In the genomic region with DNA sequence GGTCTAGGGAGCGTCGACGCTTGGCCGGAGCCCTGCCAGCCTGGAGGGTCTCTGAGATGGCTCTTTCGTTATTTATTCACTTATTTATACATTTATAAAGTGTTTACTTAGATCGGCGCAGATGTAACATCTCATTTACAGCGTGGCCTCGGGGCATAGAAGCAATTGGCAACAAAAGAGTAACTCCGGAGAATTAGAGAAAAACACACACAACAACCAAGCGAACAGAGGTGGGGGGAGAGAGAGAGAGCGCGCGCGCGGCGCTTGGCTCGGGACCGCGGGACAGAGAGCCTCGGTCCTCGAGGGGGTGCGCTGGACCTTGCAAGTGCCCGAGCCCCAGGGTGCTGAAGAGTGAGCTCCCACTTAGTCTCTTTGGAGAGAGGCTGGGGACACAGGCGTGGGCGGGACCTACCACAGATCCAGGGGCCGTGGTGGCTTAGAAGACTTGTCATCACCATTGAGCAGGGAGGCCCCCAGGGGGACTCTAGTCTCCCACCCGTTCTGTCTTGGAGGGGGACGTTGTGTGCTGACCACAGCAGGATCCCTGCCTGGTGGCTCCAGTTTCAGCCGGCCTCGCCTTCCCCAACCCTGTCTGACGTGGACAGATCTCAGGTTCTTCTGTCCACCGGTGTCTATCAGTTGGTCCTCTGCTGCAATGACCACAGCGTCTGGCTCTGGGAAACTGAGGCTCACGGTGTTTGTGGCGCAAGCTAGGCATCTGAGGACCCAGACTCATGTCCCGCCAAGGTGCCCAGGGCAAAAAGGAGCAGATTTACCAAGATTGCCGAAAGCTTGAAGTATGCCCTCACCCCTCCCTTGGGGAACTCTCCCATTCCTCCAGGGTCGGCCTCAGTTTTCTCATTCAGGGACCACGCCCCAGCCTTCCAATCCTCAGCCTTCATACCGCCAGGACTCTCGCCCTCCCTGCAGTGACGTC, we compare ENCODE assay signal across 11 mouse cellular contexts. TPM values are rescaled to one million over a fixed set of nuclear protein-coding genes. Genes with fewer than 3 reads are reported as not detected.
DNase-seq lines count a peak whose midpoint lies in the region; ATAC-seq and TF ChIP-seq lines count a peak whose summit lies in the region.
"Had no signal": no experiment of that assay in that cellular context is flagged by ENCODE, and none has a peak within 500 bp of the region (broad histone marks: within the 10 kb centered on the region; RNA-seq: fewer than 3 reads in every experiment).

No protein-coding gene starts in this region.

- WGBS in heart, embryonic 11.5 days (ENCODE audit: insufficient replicate concordance), result 2% methylated on average over 43 of the region's 43 CpGs
- WGBS in forebrain, postnatal 0 days, result 2% methylated on average over 43 of the region's 43 CpGs
- WGBS in midbrain, embryonic 13.5 days, result 1% methylated on average over 43 of the region's 43 CpGs

- ATAC-seq in heart, embryonic 11.5 days (replicated peaks; ENCODE audit: insufficient number of reproducible peaks, low FRiP score, low TSS enrichment), result 0 out of 2 replicates have a peak, but pooled peaks have one; percentile 27
- ATAC-seq in forebrain, postnatal 0 days, result peak; percentile 42; the same call in 1 of the 2 replicates
- ATAC-seq in midbrain, embryonic 13.5 days, result peak; percentile 32

- H3K4me2 ChIP-seq in heart, embryonic 11.5 days, result no peak overlapping the region
- peak overlapping the region; percentile 23; the same call in 1 of the 2 replicates for H3K4me2 ChIP-seq in forebrain, postnatal 0 days (ENCODE audit: low read depth)
- H3K4me2 ChIP-seq in midbrain, embryonic 13.5 days (replicated peaks), result peak overlapping the region; percentile 43
- H3K4me2 ChIP-seq: liver, embryonic 13.5 days had no signal

- H3K9ac ChIP-seq in heart, embryonic 11.5 days (ENCODE audit: low read depth, low read length), result no peak overlapping the region
- no peak overlapping the region for H3K9ac ChIP-seq in forebrain, postnatal 0 days
- peak overlapping the region; percentile 4; the same call in 1 of the 2 replicates for H3K9ac ChIP-seq in midbrain, embryonic 13.5 days (replicated peaks)
- H3K9ac ChIP-seq: liver, embryonic 13.5 days had no signal

- H3K27me3 ChIP-seq in heart, embryonic 11.5 days (ENCODE audit: control insufficient read depth, insufficient read depth, low read length), result peaks cover 90% of the 10 kb centered on the region
- peaks cover 73% of the 10 kb centered on the region for H3K27me3 ChIP-seq in forebrain, postnatal 0 days (ENCODE audit: insufficient read depth, low read length)
- peaks cover 86% of the 10 kb centered on the region for H3K27me3 ChIP-seq in midbrain, embryonic 13.5 days

- DNase-seq in heart, postnatal 14 days, result no peak
- DNase-seq in cerebellum, postnatal 10 days, result peak; percentile 56 to 57
- DNase-seq in forebrain, postnatal 0 days, result peak; percentile 11
- no peak for DNase-seq in adrenal gland, adult (ENCODE audit: inconsistent age in 2 of 2, low spot score in 1 of 2)
- no peak for DNase-seq in left cerebral cortex, adult 8-10 months (ENCODE audit: low spot score in 2 of 2)
- no peak for DNase-seq in thymus, postnatal 4 days
- DNase-seq: liver, embryonic 13.5 days had no signal

- H3K36me3 ChIP-seq in heart, embryonic 11.5 days (ENCODE audit: control insufficient read depth, insufficient read depth, low read length), result no peaks in the 10 kb centered on the region
- no peaks in the 10 kb centered on the region for H3K36me3 ChIP-seq in forebrain, postnatal 0 days (ENCODE audit: insufficient read depth)
- no peaks in the 10 kb centered on the region for H3K36me3 ChIP-seq in midbrain, embryonic 13.5 days
- H3K36me3 ChIP-seq: liver, embryonic 13.5 days had no signal

- H3K27ac ChIP-seq in heart, embryonic 11.5 days (ENCODE audit: low read depth, low read length), result no peak overlapping the region
- H3K27ac ChIP-seq in forebrain, postnatal 0 days (ENCODE audit: low read depth, low read length), result no peak overlapping the region
- peak overlapping the region; percentile 51; the same call in 1 of the 2 replicates for H3K27ac ChIP-seq in midbrain, embryonic 13.5 days
- H3K27ac ChIP-seq: liver, embryonic 13.5 days had no signal

- TF ChIP-seq CTCF in forebrain, postnatal 0 days (IDR thresholded peaks at IDR 0.05; ENCODE audit: low read depth), result no peak

- intact Hi-C loops in heart, postnatal 14 days (cut with DNase I), result no loop called here

- H3K4me1 ChIP-seq in heart, embryonic 11.5 days (ENCODE audit: control insufficient read depth, insufficient read depth, low read length), result peaks cover 10% of the 10 kb centered on the region; the same call in 1 of the 2 replicates
- no peaks in the 10 kb centered on the region for H3K4me1 ChIP-seq in forebrain, postnatal 0 days (ENCODE audit: insufficient read depth)
- H3K4me1 ChIP-seq in midbrain, embryonic 13.5 days (replicated peaks), result peaks cover 64% of the 10 kb centered on the region
- H3K4me1 ChIP-seq: liver, embryonic 13.5 days had no signal

- no peaks in the 10 kb centered on the region for H3K9me3 ChIP-seq in heart, embryonic 11.5 days (replicated peaks; ENCODE audit: control insufficient read depth, low read length)
- H3K9me3 ChIP-seq in forebrain, postnatal 0 days (ENCODE audit: low read length), result no peaks in the 10 kb centered on the region
- H3K9me3 ChIP-seq in midbrain, embryonic 13.5 days, result no peaks in the 10 kb centered on the region
- H3K9me3 ChIP-seq: liver, embryonic 13.5 days had no signal

- peak overlapping the region; percentile 8; the same call in 1 of the 2 replicates for H3K4me3 ChIP-seq in heart, embryonic 11.5 days (ENCODE audit: low read depth, low read length)
- H3K4me3 ChIP-seq in forebrain, postnatal 0 days (ENCODE audit: low read depth, low read length), result peak overlapping the region; percentile 16
- peak overlapping the region; percentile 11; the same call in 1 of the 2 replicates for H3K4me3 ChIP-seq in midbrain, embryonic 13.5 days (replicated peaks)
- H3K4me3 ChIP-seq: liver, embryonic 13.5 days had no signal

RNA-seq across cellular contexts. Expression of gene Uncx, which starts 14.5 kb away (rescaled TPM):
- polyA plus RNA-seq in heart, embryonic 11.5 days (2014; fragmentation: Nextera tagmentation; extraction: Ambion mirVana), result 0.09 TPM in 1 of 2 replicates, not detected in the other
- total RNA-seq in heart, postnatal 14 days (2021), result not detected
- total RNA-seq in forebrain, postnatal 0 days (2014; rRNA removed), result 3.4 and 5.8 TPM in 2 replicates
- 0.93 and 2.8 TPM in 2 replicates for polyA plus RNA-seq in forebrain, postnatal 0 days (2015; fragmentation: Nextera tagmentation; extraction: Ambion mirVana)
- 48.5 and 58.7 TPM in 2 replicates for polyA plus RNA-seq in midbrain, embryonic 13.5 days (2015; fragmentation: Nextera tagmentation; extraction: Ambion mirVana)
- under 1 TPM in 3 of 4 experiments, not detected in 1; 0.14 to 0.74 (median 0.14) TPM for total RNA-seq in left cerebral cortex, adult 8-10 months (2022)
- polyA plus RNA-seq: C2C12; heart, embryonic 14.5 days; liver, embryonic 13.5 days had no signal

Comparison
In these comparisons a context has a peak if more than half of its experiments do, and no peak if none do; other contexts are left out.
1. DNase-seq: peak in cerebellum, postnatal 10 days (2 of 2) and forebrain, postnatal 0 days (single experiment); none in heart, postnatal 14 days (0 of 2), adrenal gland, adult (0 of 2), left cerebral cortex, adult 8-10 months (0 of 2) and thymus, postnatal 4 days (single experiment).
2. Peak in every context shown above with its lines, with median percentiles within 50 percentile points of each other: ATAC-seq and H3K4me3 ChIP-seq.